Mouse (Mus musculus): ENCODE measurements at regions not wholly inside any gene's neighbourhood (a gene's known extent, or its start where the extent isn't known, plus 50 kb on each side); places are given as distances from the start of the nearest gene placed in this dataset.

- DNase-seq (ENCODE audit: low spot score) (no peak), ATAC-seq (ENCODE audit: insufficient read depth, low FRiP score, low TSS enrichment) (peak; percentile 20; the same call in 1 of the 2 replicates)
- WGBS, result 39% methylated on average over 4 of the region's 4 CpGs
- H3K9ac ChIP-seq (ENCODE audit: low read length), result no peak overlapping the region
- no peaks in the 10 kb centered on the region for H3K4me1 ChIP-seq (ENCODE audit: control insufficient read depth, insufficient read depth, low read length)
- H3K4me3 ChIP-seq (ENCODE audit: low read depth, low read length), result no peak overlapping the region
- no peaks in the 10 kb centered on the region for H3K36me3 ChIP-seq (ENCODE audit: control insufficient read depth, insufficient read depth, low read length)
- H3K27ac ChIP-seq (ENCODE audit: low read depth, low read length), result no peak overlapping the region
- H3K9me3 ChIP-seq (ENCODE audit: control insufficient read depth, low read length), result no peaks in the 10 kb centered on the region
- H3K4me2 ChIP-seq (ENCODE audit: low read depth), result no peak overlapping the region
- H3K27me3 ChIP-seq (ENCODE audit: control insufficient read depth, insufficient read depth, low read length), result no peaks in the 10 kb centered on the region
Observed at GRCm38 (mm10) chr3:119995781-119996180, 211.5 kb upstream of the Ptbp2 start.

DNA sequence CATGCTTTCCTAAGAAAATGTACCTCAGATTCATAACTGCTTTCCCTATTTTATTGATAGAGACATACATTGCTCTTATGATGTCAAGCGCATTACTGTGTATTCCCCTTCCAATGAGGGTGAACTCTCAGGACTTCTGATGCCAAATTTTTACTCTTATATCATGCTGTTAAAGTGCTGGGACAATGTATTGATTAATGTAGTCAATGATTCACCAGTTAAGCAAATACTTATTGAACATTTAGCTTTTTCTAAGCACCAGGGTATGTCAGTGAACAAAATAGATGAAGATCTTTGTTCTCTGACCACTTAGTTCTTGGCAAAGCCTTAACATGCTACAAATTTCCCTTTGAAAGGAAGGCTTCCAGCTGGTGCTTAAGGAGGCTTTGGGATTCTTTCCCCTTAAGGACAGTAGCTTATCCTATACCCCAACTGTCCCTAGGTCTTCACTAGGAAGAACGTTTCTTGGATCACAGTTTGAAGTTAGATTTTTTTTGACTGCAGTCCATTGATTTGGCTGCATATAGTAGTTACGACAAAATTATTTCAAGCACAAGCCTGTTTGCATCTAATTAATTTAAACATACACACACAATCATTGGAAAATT is 203.1 kb upstream of the Ptbp2 start:
- DNase-seq (ENCODE audit: low spot score) (no peak), ATAC-seq (ENCODE audit: insufficient read depth, low FRiP score, low TSS enrichment) (no peak)
- H3K9ac ChIP-seq (ENCODE audit: low read length), result no peak overlapping the region
- no peak overlapping the region for H3K27ac ChIP-seq (ENCODE audit: low read depth, low read length)
- H3K4me3 ChIP-seq (ENCODE audit: low read depth, low read length), result no peak overlapping the region
- H3K4me1 ChIP-seq (ENCODE audit: control insufficient read depth, insufficient read depth, low read length), result no peaks in the 10 kb centered on the region
- WGBS, result 76% methylated on average over 3 of the region's 3 CpGs
- no peaks in the 10 kb centered on the region for H3K27me3 ChIP-seq (ENCODE audit: control insufficient read depth, insufficient read depth, low read length)
- no peaks in the 10 kb centered on the region for H3K36me3 ChIP-seq (ENCODE audit: control insufficient read depth, insufficient read depth, low read length)
- no peak overlapping the region for H3K4me2 ChIP-seq (ENCODE audit: low read depth)
- no peaks in the 10 kb centered on the region for H3K9me3 ChIP-seq (ENCODE audit: control insufficient read depth, low read length)

DNA sequence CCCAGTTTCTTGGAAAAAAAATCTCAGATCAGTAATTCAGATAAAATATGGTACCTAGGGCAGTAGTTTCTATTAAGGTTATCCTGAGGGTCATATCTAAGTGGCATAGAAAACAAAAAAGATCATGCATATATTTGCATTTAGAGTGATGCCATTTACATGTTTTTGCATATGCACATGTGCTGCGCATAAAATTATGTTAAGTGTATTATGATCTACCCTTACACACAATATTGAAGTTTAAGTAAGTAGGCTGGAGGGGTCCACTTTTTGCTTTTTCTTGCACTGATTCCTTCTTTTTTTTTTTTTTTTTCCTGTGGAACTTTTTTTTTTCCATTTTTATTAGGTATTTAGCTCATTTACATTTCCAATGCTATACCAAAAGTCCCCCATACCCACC is 193.1 kb upstream of the Ptbp2 start:
- Histone ChIP-seq H3K4me2 (ENCODE audit: low read depth) (no peak overlapping the region), H3K27ac (ENCODE audit: low read depth, low read length) (no peak overlapping the region), H3K27me3 (ENCODE audit: control insufficient read depth, insufficient read depth, low read length) (no peaks in the 10 kb centered on the region), H3K9me3 (ENCODE audit: control insufficient read depth, low read length) (no peaks in the 10 kb centered on the region), H3K9ac (ENCODE audit: low read length) (no peak overlapping the region), H3K4me3 (ENCODE audit: low read depth, low read length) (no peak overlapping the region), H3K36me3 (ENCODE audit: control insufficient read depth, insufficient read depth, low read length) (no peaks in the 10 kb centered on the region), H3K4me1 (ENCODE audit: control insufficient read depth, insufficient read depth, low read length) (no peaks in the 10 kb centered on the region)
- WGBS, result 95% methylated on average over 1 of the region's 1 CpGs
- DNase-seq (ENCODE audit: low spot score) (no peak), ATAC-seq (ENCODE audit: insufficient read depth, low FRiP score, low TSS enrichment) (no peak)

GRCm38 (mm10) chr3:119976363-119976762 is 192.1 kb upstream of the Ptbp2 start:
- ATAC-seq (ENCODE audit: insufficient read depth, low FRiP score, low TSS enrichment), result no peak
- 96% methylated on average over 3 of the region's 3 CpGs for whole genome bisulfite sequencing
- Histone ChIP-seq H3K4me1 (ENCODE audit: control insufficient read depth, insufficient read depth, low read length) (no peaks in the 10 kb centered on the region), H3K9ac (ENCODE audit: low read length) (no peak overlapping the region), H3K27ac (ENCODE audit: low read depth, low read length) (no peak overlapping the region), H3K27me3 (ENCODE audit: control insufficient read depth, insufficient read depth, low read length) (no peaks in the 10 kb centered on the region), H3K9me3 (ENCODE audit: control insufficient read depth, low read length) (no peaks in the 10 kb centered on the region), H3K36me3 (ENCODE audit: control insufficient read depth, insufficient read depth, low read length) (no peaks in the 10 kb centered on the region), H3K4me2 (ENCODE audit: low read depth) (no peak overlapping the region), H3K4me3 (ENCODE audit: low read depth, low read length) (no peak overlapping the region)
- DNase-seq (ENCODE audit: low spot score), result no peak

DNA sequence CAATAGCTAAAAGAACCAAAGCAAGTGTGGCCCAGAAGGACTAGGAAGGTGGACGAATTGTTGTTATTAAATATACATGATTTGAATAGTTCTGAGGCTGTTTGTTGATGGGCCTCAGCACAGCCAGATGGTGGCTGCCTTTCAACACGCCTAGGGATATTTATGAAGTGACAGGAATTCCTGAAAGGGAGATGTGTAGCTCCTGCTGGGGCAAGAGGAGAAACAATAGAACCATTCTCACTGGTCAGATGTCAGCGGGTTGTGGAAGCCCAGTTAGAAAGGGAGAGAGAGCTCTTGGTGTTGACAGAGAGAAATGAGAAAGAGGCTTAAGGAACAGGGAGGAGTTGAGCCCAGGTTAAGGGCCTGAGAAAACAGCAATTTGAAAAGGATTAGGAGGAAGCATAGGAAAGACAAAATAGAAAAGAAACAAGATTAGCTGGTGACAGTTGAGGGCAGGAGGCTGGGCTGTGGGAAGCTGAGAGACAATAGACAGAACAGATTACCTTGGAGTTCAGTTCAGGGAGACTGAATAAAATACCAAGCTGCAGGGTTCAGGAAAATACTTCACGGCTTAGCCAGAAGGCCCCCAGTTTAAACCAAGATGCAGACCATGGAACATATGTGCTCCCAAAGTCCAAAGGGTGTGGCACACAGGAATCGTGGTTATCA is 174.7 kb upstream of the Ptbp2 start:
- H3K4me2 ChIP-seq (ENCODE audit: low read depth), result no peak overlapping the region
- DNase-seq (ENCODE audit: low spot score) (peak; percentile 24), ATAC-seq (ENCODE audit: insufficient read depth, low FRiP score, low TSS enrichment) (peak; percentile 66)
- no peak overlapping the region for H3K4me3 ChIP-seq (ENCODE audit: low read depth, low read length)
- no peak overlapping the region for H3K27ac ChIP-seq (ENCODE audit: low read depth, low read length)
- no peaks in the 10 kb centered on the region for H3K27me3 ChIP-seq (ENCODE audit: control insufficient read depth, insufficient read depth, low read length)
- H3K9ac ChIP-seq (ENCODE audit: low read length), result no peak overlapping the region
- 27% methylated on average over 5 of the region's 5 CpGs for WGBS
- H3K4me1 ChIP-seq (ENCODE audit: control insufficient read depth, insufficient read depth, low read length), result peaks cover 3% of the 10 kb centered on the region; the same call in 1 of the 2 replicates
- no peaks in the 10 kb centered on the region for H3K9me3 ChIP-seq (ENCODE audit: control insufficient read depth, low read length)
- no peaks in the 10 kb centered on the region for H3K36me3 ChIP-seq (ENCODE audit: control insufficient read depth, insufficient read depth, low read length)

DNA sequence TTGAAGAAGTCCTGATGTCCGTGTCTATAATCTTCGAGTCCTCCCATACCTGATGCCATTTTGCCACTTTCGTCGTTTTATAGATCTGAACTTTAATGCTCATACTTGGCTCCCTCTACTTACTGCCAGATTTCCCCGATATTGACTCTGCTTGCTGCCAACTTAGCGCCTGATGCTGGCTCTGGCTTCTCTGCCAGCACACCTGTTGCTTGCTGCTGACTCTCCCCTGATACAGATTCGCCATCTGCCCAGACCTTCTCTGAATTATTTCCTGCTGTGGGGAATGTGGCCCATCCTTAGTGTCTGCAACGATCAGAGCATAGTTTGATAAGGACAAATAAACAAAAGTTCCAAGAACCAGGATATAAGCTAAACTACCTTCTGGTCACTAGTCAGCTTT is 173.3 kb upstream of the Ptbp2 start:
- H3K4me1 ChIP-seq (ENCODE audit: control insufficient read depth, insufficient read depth, low read length), result peaks cover 3% of the 10 kb centered on the region; the same call in 1 of the 2 replicates
- no peak overlapping the region for H3K27ac ChIP-seq (ENCODE audit: low read depth, low read length)
- 88% methylated on average over 8 of the region's 8 CpGs for WGBS
- H3K9me3 ChIP-seq (ENCODE audit: control insufficient read depth, low read length), result no peaks in the 10 kb centered on the region
- ATAC-seq (ENCODE audit: insufficient read depth, low FRiP score, low TSS enrichment), result no peak
- no peaks in the 10 kb centered on the region for H3K36me3 ChIP-seq (ENCODE audit: control insufficient read depth, insufficient read depth, low read length)
- DNase-seq (ENCODE audit: low spot score), result no peak
- H3K4me2 ChIP-seq (ENCODE audit: low read depth), result no peak overlapping the region
- no peak overlapping the region for H3K9ac ChIP-seq (ENCODE audit: low read length)
- H3K27me3 ChIP-seq (ENCODE audit: control insufficient read depth, insufficient read depth, low read length), result no peaks in the 10 kb centered on the region
- H3K4me3 ChIP-seq (ENCODE audit: low read depth, low read length), result no peak overlapping the region

- 71% methylated on average over 7 of the region's 7 CpGs for WGBS
Observed at GRCm38 (mm10) chr3:119955745-119956615, 171.7 kb upstream of the Ptbp2 start.

DNA sequence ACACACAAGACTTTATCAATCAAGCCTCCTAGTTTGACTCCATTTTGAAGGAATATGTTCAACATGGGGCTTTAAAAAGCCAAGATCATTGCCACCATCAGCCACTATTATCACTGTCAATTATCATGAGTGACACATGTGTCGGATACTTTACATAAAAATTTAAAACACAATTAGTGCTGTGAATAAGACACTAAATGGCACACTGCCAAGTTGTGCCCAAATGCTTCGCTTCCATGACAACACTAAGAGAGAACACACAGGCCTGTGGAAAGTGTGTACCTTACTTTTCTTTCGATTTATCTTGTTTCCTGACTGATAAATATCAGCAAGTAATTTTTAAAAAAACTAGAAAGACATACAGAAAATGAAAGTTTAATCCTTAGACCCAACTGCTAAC is 166.5 kb upstream of the Ptbp2 start:
- Histone ChIP-seq H3K36me3 (ENCODE audit: control insufficient read depth, insufficient read depth, low read length) (no peaks in the 10 kb centered on the region), H3K27me3 (ENCODE audit: control insufficient read depth, insufficient read depth, low read length) (no peaks in the 10 kb centered on the region), H3K4me3 (ENCODE audit: low read depth, low read length) (no peak overlapping the region), H3K9me3 (ENCODE audit: control insufficient read depth, low read length) (no peaks in the 10 kb centered on the region), H3K27ac (ENCODE audit: low read depth, low read length) (no peak overlapping the region), H3K9ac (ENCODE audit: low read length) (no peak overlapping the region), H3K4me2 (ENCODE audit: low read depth) (no peak overlapping the region), H3K4me1 (ENCODE audit: control insufficient read depth, insufficient read depth, low read length) (peaks cover 3% of the 10 kb centered on the region)
- ATAC-seq (ENCODE audit: insufficient read depth, low FRiP score, low TSS enrichment), result no peak
- WGBS, result 84% methylated on average over 3 of the region's 3 CpGs
- no peak for DNase-seq (ENCODE audit: low spot score)

More at GRCm38 (mm10) chr3:119955745-119956615, 171.7 kb upstream of the Ptbp2 start:
- no peaks in the 10 kb centered on the region for H3K36me3 ChIP-seq (ENCODE audit: control insufficient read depth, insufficient read depth, low read length)
- H3K9me3 ChIP-seq (ENCODE audit: control insufficient read depth, low read length), result no peaks in the 10 kb centered on the region
- no peak overlapping the region for H3K4me2 ChIP-seq (ENCODE audit: low read depth)
- DNase-seq (ENCODE audit: low spot score) (no peak), ATAC-seq (ENCODE audit: insufficient read depth, low FRiP score, low TSS enrichment) (no peak)
- H3K27me3 ChIP-seq (ENCODE audit: control insufficient read depth, insufficient read depth, low read length), result no peaks in the 10 kb centered on the region
- H3K27ac ChIP-seq (ENCODE audit: low read depth, low read length), result no peak overlapping the region
- H3K4me1 ChIP-seq (ENCODE audit: control insufficient read depth, insufficient read depth, low read length), result peaks cover 3% of the 10 kb centered on the region; the same call in 1 of the 2 replicates
- no peak overlapping the region for H3K9ac ChIP-seq (ENCODE audit: low read length)
- no peak overlapping the region for H3K4me3 ChIP-seq (ENCODE audit: low read depth, low read length)
